Mouse (Mus musculus): ENCODE measurements around the gene Pex16. TPM values are rescaled to one million over a fixed set of nuclear protein-coding genes. Genes with fewer than 3 reads are reported as not detected.

Pex16 gene
- polyA plus RNA-seq, 1 experiment from 2014 or later = 32.7 TPM

- no peak overlapping the region for H3K4me3 ChIP-seq (replicated peaks; ENCODE audit: low read length)
- H3K27ac ChIP-seq = peak overlapping the region; percentile 82; the same call in 1 of the 2 replicates
- DNase-seq (ENCODE audit: low spot score) (no peak), ATAC-seq (ENCODE audit: low FRiP score) (no peak)
- no peak overlapping the region for H3K4me2 ChIP-seq (replicated peaks)
- peaks cover 32% of the 10 kb centered on the region for H3K4me1 ChIP-seq (replicated peaks; ENCODE audit: control insufficient read depth, insufficient read depth, low read length)
- no peaks in the 10 kb centered on the region for H3K9me3 ChIP-seq (ENCODE audit: control insufficient read depth, low read length)
- H3K9ac ChIP-seq = no peak overlapping the region
- H3K36me3 ChIP-seq (replicated peaks; ENCODE audit: control insufficient read depth, insufficient read depth) = peaks cover 68% of the 10 kb centered on the region
- no peaks in the 10 kb centered on the region for H3K27me3 ChIP-seq (ENCODE audit: control insufficient read depth, insufficient read depth, low read length)
- 93% methylated on average over 9 of the region's 9 CpGs for WGBS
Observed at GRCm38 (mm10) chr2:92423156-92423555, 48.7 kb downstream of the Pex16 start.

GRCm38 (mm10) chr2:92423702-92424461, 49.4 kb downstream of the Pex16 start:
- ATAC-seq (ENCODE audit: low FRiP score) (peak; percentile 32; the same call in 1 of the 2 replicates), DNase-seq (ENCODE audit: low spot score) (peak; percentile 48)
- WGBS = 58% methylated on average over 9 of the region's 9 CpGs
- H3K9ac ChIP-seq = no peak overlapping the region
- peaks cover 60% of the 10 kb centered on the region for H3K36me3 ChIP-seq (replicated peaks; ENCODE audit: control insufficient read depth, insufficient read depth)
- no peaks in the 10 kb centered on the region for H3K9me3 ChIP-seq (ENCODE audit: control insufficient read depth, low read length)
- H3K4me2 ChIP-seq (replicated peaks) = no peak overlapping the region
- H3K4me1 ChIP-seq (replicated peaks; ENCODE audit: control insufficient read depth, insufficient read depth, low read length) = peaks cover 33% of the 10 kb centered on the region
- peak overlapping the region; percentile 82 for H3K27ac ChIP-seq
- no peak overlapping the region for H3K4me3 ChIP-seq (replicated peaks; ENCODE audit: low read length)
- H3K27me3 ChIP-seq (ENCODE audit: control insufficient read depth, insufficient read depth, low read length) = no peaks in the 10 kb centered on the region

- no peak overlapping the region for H3K4me3 ChIP-seq (replicated peaks; ENCODE audit: low read length)
- 31% methylated on average over 9 of the region's 9 CpGs for WGBS
- H3K4me1 ChIP-seq (replicated peaks; ENCODE audit: control insufficient read depth, insufficient read depth, low read length) = peaks cover 39% of the 10 kb centered on the region
- DNase-seq (ENCODE audit: low spot score) = peak; percentile 71
- ATAC-seq (ENCODE audit: low FRiP score) = peak; percentile 79
- H3K9me3 ChIP-seq (ENCODE audit: control insufficient read depth, low read length) = no peaks in the 10 kb centered on the region
- H3K4me2 ChIP-seq (replicated peaks) = no peak overlapping the region
- H3K27me3 ChIP-seq (ENCODE audit: control insufficient read depth, insufficient read depth, low read length) = no peaks in the 10 kb centered on the region
- no peak overlapping the region for H3K9ac ChIP-seq
- peak overlapping the region; percentile 82 for H3K27ac ChIP-seq
- H3K36me3 ChIP-seq (replicated peaks; ENCODE audit: control insufficient read depth, insufficient read depth) = peaks cover 52% of the 10 kb centered on the region
Observed at GRCm38 (mm10) chr2:92424462-92425308, 50.2 kb downstream of the Pex16 start.

- H3K4me1 ChIP-seq (replicated peaks; ENCODE audit: control insufficient read depth, insufficient read depth, low read length) = peaks cover 44% of the 10 kb centered on the region
- no peaks in the 10 kb centered on the region for H3K9me3 ChIP-seq (ENCODE audit: control insufficient read depth, low read length)
- H3K9ac ChIP-seq = no peak overlapping the region
- no peak for DNase-seq (ENCODE audit: low spot score)
- no peak overlapping the region for H3K4me3 ChIP-seq (replicated peaks; ENCODE audit: low read length)
- H3K27ac ChIP-seq = peak overlapping the region; percentile 82
- ATAC-seq (ENCODE audit: low FRiP score) = no peak
- WGBS = 64% methylated on average over 4 of the region's 4 CpGs
- peaks cover 46% of the 10 kb centered on the region for H3K36me3 ChIP-seq (replicated peaks; ENCODE audit: control insufficient read depth, insufficient read depth)
- H3K27me3 ChIP-seq (ENCODE audit: control insufficient read depth, insufficient read depth, low read length) = no peaks in the 10 kb centered on the region
- H3K4me2 ChIP-seq (replicated peaks) = no peak overlapping the region
Observed at GRCm38 (mm10) chr2:92425366-92425765, 50.9 kb downstream of the Pex16 start.

- H3K9me3 ChIP-seq (ENCODE audit: control insufficient read depth, low read length) = no peaks in the 10 kb centered on the region
- DNase-seq (ENCODE audit: low spot score) (no peak), ATAC-seq (ENCODE audit: low FRiP score) (no peak)
- 78% methylated on average over 3 of the region's 3 CpGs for WGBS
- no peak overlapping the region for H3K4me3 ChIP-seq (replicated peaks; ENCODE audit: low read length)
- no peaks in the 10 kb centered on the region for H3K27me3 ChIP-seq (ENCODE audit: control insufficient read depth, insufficient read depth, low read length)
- H3K36me3 ChIP-seq (replicated peaks; ENCODE audit: control insufficient read depth, insufficient read depth) = peaks cover 36% of the 10 kb centered on the region
- H3K27ac ChIP-seq = peak overlapping the region; percentile 82
- no peak overlapping the region for H3K4me2 ChIP-seq (replicated peaks)
- peaks cover 55% of the 10 kb centered on the region for H3K4me1 ChIP-seq (replicated peaks; ENCODE audit: control insufficient read depth, insufficient read depth, low read length)
- no peak overlapping the region for H3K9ac ChIP-seq
Observed at GRCm38 (mm10) chr2:92426426-92426825, 52.0 kb downstream of the Pex16 start.

- peak overlapping the region; percentile 5; the same call in 1 of the 2 replicates for H3K9ac ChIP-seq
- no peak overlapping the region for H3K4me2 ChIP-seq (replicated peaks)
- H3K9me3 ChIP-seq (ENCODE audit: control insufficient read depth, low read length) = no peaks in the 10 kb centered on the region
- no peak overlapping the region for H3K4me3 ChIP-seq (replicated peaks; ENCODE audit: low read length)
- H3K27me3 ChIP-seq (ENCODE audit: control insufficient read depth, insufficient read depth, low read length) = no peaks in the 10 kb centered on the region
- DNase-seq (ENCODE audit: low spot score) (peak; percentile 48), ATAC-seq (ENCODE audit: low FRiP score) (0 out of 2 replicates have a peak, but pooled peaks have one; percentile 18)
- peaks cover 22% of the 10 kb centered on the region for H3K36me3 ChIP-seq (replicated peaks; ENCODE audit: control insufficient read depth, insufficient read depth)
- whole genome bisulfite sequencing = 54% methylated on average over 6 of the region's 6 CpGs
- H3K4me1 ChIP-seq (replicated peaks; ENCODE audit: control insufficient read depth, insufficient read depth, low read length) = peaks cover 69% of the 10 kb centered on the region
- H3K27ac ChIP-seq = no peak overlapping the region
Observed at GRCm38 (mm10) chr2:92427882-92428281, 53.4 kb downstream of the Pex16 start.

- H3K27me3 ChIP-seq (ENCODE audit: control insufficient read depth, insufficient read depth, low read length) = no peaks in the 10 kb centered on the region
- H3K36me3 ChIP-seq (replicated peaks; ENCODE audit: control insufficient read depth, insufficient read depth) = no peaks in the 10 kb centered on the region; the same call in 1 of the 2 replicates
- no peak for DNase-seq (ENCODE audit: low spot score)
- H3K4me2 ChIP-seq (replicated peaks) = no peak overlapping the region
- H3K4me1 ChIP-seq (replicated peaks; ENCODE audit: control insufficient read depth, insufficient read depth, low read length) = peaks cover 70% of the 10 kb centered on the region
- no peak overlapping the region for H3K4me3 ChIP-seq (replicated peaks; ENCODE audit: low read length)
- no peak for ATAC-seq (ENCODE audit: low FRiP score)
- WGBS = 83% methylated on average over 2 of the region's 2 CpGs
- H3K9ac ChIP-seq = no peak overlapping the region
- H3K9me3 ChIP-seq (ENCODE audit: control insufficient read depth, low read length) = no peaks in the 10 kb centered on the region
- no peak overlapping the region for H3K27ac ChIP-seq
Observed at GRCm38 (mm10) chr2:92430089-92430488, 55.6 kb downstream of the Pex16 start.
